Mouse (Mus musculus): Measurements from ENCODE around the gene Klf2. TPM values are rescaled to one million over a fixed set of nuclear protein-coding genes. Genes with fewer than 3 reads are reported as not detected.

The Klf2 gene
- total RNA-seq, 2 experiments from 2014 or later = 20.2 to 22.0 TPM

GRCm38 (mm10) chr8:72330806-72331516, 12.1 kb downstream of the Klf2 start:
- no peak for DNase-seq (ENCODE audit: low spot score in 2 of 2)

DNA sequence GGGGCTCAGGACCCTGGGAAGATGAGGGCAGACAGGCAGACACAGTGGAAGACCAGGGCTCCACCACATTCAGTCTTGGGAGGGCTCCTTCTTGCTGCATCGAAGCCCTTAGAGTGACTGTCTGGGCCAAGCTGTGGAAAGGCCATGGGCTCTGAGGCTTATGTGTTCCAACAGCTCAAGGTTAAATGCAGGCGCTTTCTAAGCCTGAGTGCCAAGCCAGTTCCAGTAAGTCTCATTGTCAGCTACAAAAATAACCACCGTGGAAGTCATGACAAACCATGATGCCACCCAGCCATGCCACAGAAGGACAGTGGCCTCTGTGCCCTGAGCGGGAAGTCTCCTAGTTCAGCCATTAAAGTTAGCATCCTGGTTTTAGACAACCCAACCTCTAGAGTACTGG, 12.8 kb downstream of the Klf2 start:
- DNase-seq (ENCODE audit: low spot score in 2 of 2) = no peak

GRCm38 (mm10) chr8:72333429-72334143, 14.8 kb downstream of the Klf2 start:
- no peak for DNase-seq (ENCODE audit: low spot score in 2 of 2)

DNA sequence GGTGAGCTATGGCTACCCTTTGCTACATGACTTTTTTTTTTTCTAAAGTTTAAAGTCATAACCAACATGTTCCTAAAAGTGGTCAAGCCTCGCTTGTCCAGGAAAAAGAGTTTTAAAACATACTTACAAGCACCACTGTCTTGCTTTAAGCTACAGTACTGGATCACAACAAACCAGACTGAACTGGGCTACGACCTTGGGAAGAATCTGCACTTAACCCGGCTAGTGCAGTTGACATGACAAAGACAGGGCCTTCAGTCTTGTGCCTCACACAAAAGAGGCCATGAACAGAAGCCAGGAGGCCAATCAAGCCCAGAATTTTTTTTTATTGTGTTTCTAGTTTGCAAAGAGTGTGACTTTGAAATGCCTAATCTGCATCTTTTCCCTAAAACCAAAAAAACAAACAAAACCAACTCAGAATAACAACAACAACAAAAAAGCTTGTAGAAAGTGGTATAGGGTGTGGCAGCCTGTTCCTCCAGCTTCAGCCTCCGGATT, 15.4 kb downstream of the Klf2 start:
- no peak for DNase-seq (ENCODE audit: low spot score in 2 of 2)

DNA sequence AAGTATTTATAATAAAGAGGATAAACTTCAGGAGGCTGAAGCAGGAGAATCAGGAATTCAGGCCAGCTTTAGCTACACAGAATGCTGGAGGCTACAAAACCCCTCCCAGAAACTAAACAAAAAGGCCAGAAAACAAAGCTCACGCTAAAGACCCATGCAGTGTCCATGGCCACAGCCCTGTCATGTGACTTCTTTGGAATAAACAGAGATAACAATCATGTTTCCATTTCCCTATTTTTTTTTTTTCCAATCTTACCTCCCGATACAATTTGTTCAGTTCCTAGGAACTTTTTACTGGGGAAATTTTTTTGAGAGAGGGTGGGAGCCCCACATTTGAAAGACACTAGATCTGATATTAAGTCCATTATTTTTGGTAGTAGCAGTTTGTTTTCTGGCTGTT, 17.4 kb downstream of the Klf2 start:
- DNase-seq (ENCODE audit: low spot score in 2 of 2) = no peak

- no peak for DNase-seq (ENCODE audit: low spot score in 2 of 2)
Observed at GRCm38 (mm10) chr8:72337034-72337433, 18.2 kb downstream of the Klf2 start.

GRCm38 (mm10) chr8:72342556-72343300, 23.9 kb downstream of the Klf2 start:
- peak in 1 of 2 experiments; percentile 36 for DNase-seq (ENCODE audit: low spot score in 2 of 2)

DNA sequence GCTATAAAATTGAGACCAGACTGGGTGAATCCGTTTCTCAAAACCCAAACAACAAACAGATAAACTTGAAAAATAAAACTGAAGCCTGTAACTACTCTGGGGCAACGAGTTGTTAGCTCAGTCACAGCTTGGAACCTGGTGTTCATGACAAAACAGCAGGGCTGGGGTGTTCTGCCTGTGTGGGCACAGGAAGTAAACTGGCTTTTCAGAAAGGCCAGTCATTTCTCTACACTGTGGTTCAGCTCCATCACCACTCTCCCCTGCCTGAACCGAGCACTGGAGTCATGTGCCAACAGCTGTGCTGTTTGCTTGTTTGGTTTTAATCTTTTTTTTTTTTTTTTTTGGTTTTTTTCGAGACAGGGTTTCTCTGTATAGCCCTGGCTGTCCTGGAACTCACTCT, 24.9 kb downstream of the Klf2 start:
- no peak for DNase-seq (ENCODE audit: low spot score in 2 of 2)

DNA sequence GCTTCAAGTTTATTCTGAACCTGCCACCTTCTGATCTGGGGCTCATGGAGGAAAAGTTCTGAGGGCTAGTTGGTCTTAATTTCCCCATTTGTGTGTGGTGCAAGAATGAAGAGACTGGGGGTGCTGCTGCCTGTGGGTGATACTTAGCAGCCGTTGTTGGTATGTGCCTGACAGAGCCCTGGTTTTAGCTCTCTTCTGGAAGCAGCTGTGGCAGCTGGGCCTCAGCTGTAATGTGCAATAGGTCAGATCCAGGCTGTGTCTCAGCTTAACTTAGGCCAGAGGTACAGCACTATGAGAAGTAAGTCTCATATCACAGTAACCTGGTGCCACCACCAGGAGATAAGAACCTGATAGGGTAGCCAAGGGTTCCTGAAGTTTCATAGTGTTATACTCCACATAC, 28.7 kb downstream of the Klf2 start:
- no peak for DNase-seq (ENCODE audit: low spot score in 2 of 2)

DNA sequence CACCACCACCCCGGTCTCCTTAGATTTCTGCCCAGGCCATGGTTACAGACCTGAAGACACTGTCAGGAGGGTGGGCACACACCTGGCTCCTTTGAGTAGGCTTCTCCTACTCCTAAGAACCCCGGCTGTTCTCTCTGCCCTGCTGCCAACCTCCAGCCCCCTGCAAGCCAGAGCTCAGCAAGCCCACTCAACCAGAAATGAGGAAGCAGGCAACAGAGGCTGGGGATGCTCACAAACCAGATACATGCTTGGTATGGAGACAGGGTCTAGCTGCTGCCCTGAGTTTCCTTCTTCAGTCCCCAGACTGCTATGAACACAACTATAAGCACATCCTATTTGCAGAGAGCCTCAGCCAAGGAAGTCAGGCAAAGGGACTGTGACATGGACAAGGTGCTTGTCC, 29.3 kb downstream of the Klf2 start:
- no peak for DNase-seq (ENCODE audit: low spot score in 2 of 2)

- no peak for DNase-seq (ENCODE audit: low spot score in 2 of 2)
Observed at GRCm38 (mm10) chr8:72348956-72349355, 30.1 kb downstream of the Klf2 start.

DNA sequence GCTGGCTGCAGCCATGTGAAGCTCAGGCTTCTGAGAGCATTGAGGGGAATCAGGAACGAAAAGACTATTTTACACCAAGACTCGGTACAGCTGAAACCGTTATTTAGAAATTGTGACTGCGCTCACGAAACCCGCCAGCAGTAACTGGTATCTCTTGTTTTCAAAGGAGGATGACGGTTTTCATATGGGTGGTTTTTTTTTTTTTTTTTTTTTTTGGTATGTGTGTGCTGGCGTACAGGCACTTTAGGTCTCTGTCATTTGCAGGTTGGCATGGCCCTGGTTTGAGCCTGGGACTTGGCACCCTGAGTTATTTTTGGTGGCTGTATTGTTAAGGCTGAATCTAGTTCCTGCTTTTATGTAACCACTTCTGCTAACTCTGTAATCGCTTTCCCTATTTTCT, 31.0 kb downstream of the Klf2 start:
- DNase-seq (ENCODE audit: low spot score in 2 of 2) = no peak

DNA sequence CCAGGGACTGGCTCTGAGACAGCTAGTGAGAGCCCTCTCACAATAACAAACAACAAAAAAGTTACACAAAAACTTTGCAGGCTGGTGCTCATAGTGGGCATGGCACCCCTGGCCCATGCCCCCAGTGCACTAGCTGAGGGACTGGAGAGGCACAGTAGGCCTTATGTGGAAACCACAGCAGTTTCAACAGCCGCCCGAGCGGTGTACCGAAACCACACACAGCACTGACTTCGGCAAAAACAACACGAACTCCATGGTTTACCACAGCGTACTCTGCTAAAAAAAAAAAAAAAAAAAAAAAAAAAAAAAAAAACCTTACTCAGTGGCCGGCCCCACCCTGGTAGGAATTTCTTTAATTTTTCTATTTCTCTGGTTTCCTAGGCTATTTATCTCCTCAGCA, 31.9 kb downstream of the Klf2 start:
- no peak for DNase-seq (ENCODE audit: low spot score in 2 of 2)

DNA sequence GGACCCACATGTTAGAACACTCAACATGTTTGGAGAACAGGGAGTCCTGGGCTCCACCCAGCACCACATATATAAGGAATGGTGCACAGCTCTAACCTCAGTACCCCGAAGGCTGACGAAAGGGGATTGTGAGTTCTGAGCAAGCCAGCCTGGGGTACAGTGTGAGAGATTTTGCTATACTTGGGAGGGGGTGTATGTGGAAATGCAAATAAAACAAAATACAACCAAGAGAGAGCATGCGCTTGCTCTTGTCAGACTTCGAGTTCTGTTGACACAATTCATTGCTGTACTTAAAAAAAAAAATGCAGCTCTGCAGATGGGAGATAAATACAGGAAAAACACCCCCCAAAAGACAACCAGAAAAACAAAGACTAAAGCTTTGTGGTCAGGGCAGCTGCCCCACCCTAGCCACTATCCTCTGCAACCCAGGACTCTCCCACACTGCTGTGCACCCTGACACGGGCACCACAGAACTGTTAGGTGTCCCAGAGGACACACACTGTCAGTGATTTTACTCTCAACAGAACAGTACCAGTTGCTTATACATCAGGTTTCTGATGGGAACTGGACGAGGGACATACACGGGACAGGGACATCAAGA, 32.7 kb downstream of the Klf2 start:
- no peak for DNase-seq (ENCODE audit: low spot score in 2 of 2)

GRCm38 (mm10) chr8:72352951-72353699, 34.3 kb downstream of the Klf2 start:
- peak; percentile 38 to 39 for DNase-seq (ENCODE audit: low spot score in 2 of 2)

GRCm38 (mm10) chr8:72353700-72354045, 34.8 kb downstream of the Klf2 start:
- no peak for DNase-seq (ENCODE audit: low spot score in 2 of 2)

- no peak for DNase-seq (ENCODE audit: low spot score in 2 of 2)
Observed at GRCm38 (mm10) chr8:72354272-72354671, 35.4 kb downstream of the Klf2 start.

GRCm38 (mm10) chr8:72356593-72356992, 37.8 kb downstream of the Klf2 start:
- DNase-seq (ENCODE audit: low spot score in 2 of 2) = no peak

- no peak for DNase-seq (ENCODE audit: low spot score in 2 of 2)
Observed at GRCm38 (mm10) chr8:72360162-72360561, 41.3 kb downstream of the Klf2 start.

- DNase-seq (ENCODE audit: low spot score in 2 of 2) = no peak
Observed at GRCm38 (mm10) chr8:72362754-72363153, 43.9 kb downstream of the Klf2 start.

DNA sequence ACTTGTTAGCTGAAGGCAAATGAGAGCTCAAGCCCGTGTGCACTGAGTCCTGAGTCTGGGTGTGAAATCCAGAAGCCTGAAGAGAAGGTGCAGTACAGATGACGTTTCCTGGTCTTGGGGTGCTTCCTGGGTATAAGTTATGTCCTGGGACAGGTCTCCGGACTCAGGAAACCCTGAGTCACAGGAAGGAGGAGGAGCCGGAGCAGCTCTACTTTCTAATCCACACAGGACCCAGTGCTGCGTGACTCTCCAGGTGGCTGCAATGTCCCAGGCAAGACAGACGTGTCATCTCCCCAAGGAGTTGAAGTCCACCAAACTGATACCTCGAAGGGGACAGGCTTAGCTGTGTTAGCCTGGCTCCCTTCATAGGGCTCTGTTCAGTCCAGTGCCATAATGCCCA, 44.6 kb downstream of the Klf2 start:
- DNase-seq (ENCODE audit: low spot score in 2 of 2) = no peak
